Mouse (Mus musculus): ENCODE measurements around the gene Gm20517.
"Not testable (repeated sequence)": the region's sequence is repeated elsewhere in the genome, so short reads cannot be mapped to it uniquely, and the experiment has no call there.

The Gm20517 gene

GRCm38 (mm10) chr17:47596162-47596838 lies 15.1 kb upstream of the Gm20517 start:
- no peak for DNase-seq (ENCODE audit: extremely low spot score, low spot score)

- DNase-seq (ENCODE audit: extremely low spot score, low spot score), result no peak
Measured at GRCm38 (mm10) chr17:47596839-47597164, 14.6 kb upstream of the Gm20517 start.

- no peak for DNase-seq (ENCODE audit: extremely low spot score, low spot score)
Measured at GRCm38 (mm10) chr17:47597261-47597660, 14.1 kb upstream of the Gm20517 start.

- peak; percentile 47 for DNase-seq (ENCODE audit: extremely low spot score, low spot score)
Measured at GRCm38 (mm10) chr17:47597838-47598579, 13.4 kb upstream of the Gm20517 start.

- DNase-seq (ENCODE audit: extremely low spot score, low spot score), result not testable (repeated sequence)
Measured at GRCm38 (mm10) chr17:47598580-47599304, 12.6 kb upstream of the Gm20517 start.

- DNase-seq (ENCODE audit: extremely low spot score, low spot score), result no peak
Measured at GRCm38 (mm10) chr17:47599511-47600297, 11.7 kb upstream of the Gm20517 start.

- no peak for DNase-seq (ENCODE audit: extremely low spot score, low spot score)
Measured at GRCm38 (mm10) chr17:47600601-47601388, 10.6 kb upstream of the Gm20517 start.

GRCm38 (mm10) chr17:47601389-47601755 lies 10.0 kb upstream of the Gm20517 start:
- no peak for DNase-seq (ENCODE audit: extremely low spot score, low spot score)

GRCm38 (mm10) chr17:47602289-47602688 lies 9.1 kb upstream of the Gm20517 start:
- DNase-seq (ENCODE audit: extremely low spot score, low spot score), result no peak

GRCm38 (mm10) chr17:47606220-47606619 lies 5.2 kb upstream of the Gm20517 start:
- DNase-seq (ENCODE audit: extremely low spot score, low spot score), result no peak

- DNase-seq (ENCODE audit: extremely low spot score, low spot score), result no peak
Measured at GRCm38 (mm10) chr17:47609182-47609581, 2.2 kb upstream of the Gm20517 start.

- no peak for DNase-seq (ENCODE audit: extremely low spot score, low spot score)
Measured at GRCm38 (mm10) chr17:47611661-47611982, 233 bp downstream of the Gm20517 start.

GRCm38 (mm10) chr17:47614018-47614417 lies 2.6 kb downstream of the Gm20517 start:
- no peak for DNase-seq (ENCODE audit: extremely low spot score, low spot score)

- no peak for DNase-seq (ENCODE audit: extremely low spot score, low spot score)
Measured at GRCm38 (mm10) chr17:47616119-47616518, 4.7 kb downstream of the Gm20517 start.

GRCm38 (mm10) chr17:47616652-47617051 lies 5.3 kb downstream of the Gm20517 start:
- DNase-seq (ENCODE audit: extremely low spot score, low spot score), result no peak

GRCm38 (mm10) chr17:47617605-47618307 lies 6.4 kb downstream of the Gm20517 start:
- no peak for DNase-seq (ENCODE audit: extremely low spot score, low spot score)

- no peak for DNase-seq (ENCODE audit: extremely low spot score, low spot score)
Measured at GRCm38 (mm10) chr17:47618556-47619311, 7.3 kb downstream of the Gm20517 start.

GRCm38 (mm10) chr17:47622912-47623554 lies 11.6 kb downstream of the Gm20517 start:
- no peak for DNase-seq (ENCODE audit: extremely low spot score, low spot score)

GRCm38 (mm10) chr17:47624572-47624971 lies 13.2 kb downstream of the Gm20517 start:
- DNase-seq (ENCODE audit: extremely low spot score, low spot score), result not testable (repeated sequence)

All from neural tube, embryonic 10.5 days (tissue).